Mouse (Mus musculus): Measurements from ENCODE around the gene Cpeb3.

GRCm38 (mm10) chr19:37076646-37077045 is 131.8 kb downstream of the Cpeb3 start:
- TF ChIP-seq GATA1 (IDR thresholded peaks at IDR 0.05; ENCODE audit: low read length) (no peak), TAL1 (IDR thresholded peaks at IDR 0.05; ENCODE audit: low read length) (no peak)
